Mouse (Mus musculus) MEL (cell line): Measurements from ENCODE around the gene Gnb5. TPM values are rescaled to one million over a fixed set of nuclear protein-coding genes. Genes with fewer than 3 reads are reported as not detected.

ENCODE experiments used
- DNase-seq: peaks from one replicate; pipeline ENCODE4 v3.0.0; 2011; ENCODE audit warnings: low read depth, low spot score
- H3K27ac ChIP-seq: 2 replicates; pipeline ENCODE4 v1.5.1; 2012; ENCODE audit warnings: low read depth, mild to moderate bottlenecking, control low read depth, low read length, moderate library complexity; ENCODE audit not compliant: control insufficient read depth
- H3K27me3 ChIP-seq, 2 experiments: fragments of 150-350 bp in 1 of 2; sonication (generic) in 1 of 2; 2 replicates each; pipeline ENCODE4 v1.6.1; 2012; ENCODE audit warnings: low read length in 2 of 2, mild to moderate bottlenecking in 2 of 2, improper control_type of control experiment in 1 of 2, moderate library complexity in 1 of 2; ENCODE audit not compliant: insufficient read depth in 2 of 2, control insufficient read depth in 1 of 2
- H3K36me3 ChIP-seq, 2 experiments: 2 replicates each; pipeline ENCODE4 v1.6.1; 2012 to 2014; ENCODE audit warnings: low read length in 2 of 2, improper control_type of control experiment in 1 of 2, inconsistent platforms in 1 of 2, mild to moderate bottlenecking in 1 of 2; ENCODE audit not compliant: insufficient read depth in 2 of 2, control insufficient read depth in 1 of 2
- H3K4me1 ChIP-seq, 2 experiments: fragments of 150-350 bp in 1 of 2; sonication (generic) in 1 of 2; 2 replicates each; pipeline ENCODE4 v1.6.1; 2012; ENCODE audit warnings: low read length in 2 of 2, improper control_type of control experiment in 1 of 2, mild to moderate bottlenecking in 1 of 2; ENCODE audit not compliant: insufficient read depth in 2 of 2, control insufficient read depth in 1 of 2
- H3K4me3 ChIP-seq, 2 experiments: fragments of 150-350 bp in 1 of 2; sonication (generic) in 1 of 2; 2 replicates each; pipeline ENCODE4 v1.5.1; 2012; ENCODE audit warnings: low read depth in 2 of 2, low read length in 2 of 2, mild to moderate bottlenecking in 2 of 2, moderate library complexity in 2 of 2, control low read depth in 1 of 2, improper control_type of control experiment in 1 of 2; ENCODE audit not compliant: control insufficient read depth in 1 of 2, insufficient read depth in 1 of 2
- H3K79me2 ChIP-seq: 2 replicates; pipeline ENCODE4 v1.6.1; 2012; ENCODE audit warnings: mild to moderate bottlenecking, low read length, moderate library complexity; ENCODE audit not compliant: control insufficient read depth, poor library complexity, insufficient read depth
- H3K9ac ChIP-seq: 2 replicates; pipeline ENCODE4 v1.6.1; 2012; ENCODE audit warnings: low read depth, mild to moderate bottlenecking, control low read depth, low read length, moderate library complexity; ENCODE audit not compliant: control insufficient read depth, poor library complexity, severe bottlenecking
- H3K9me3 ChIP-seq: fragments of 150-350 bp; sonication (generic); replicated peaks from 2 replicates; pipeline ENCODE4 v1.6.1; 2012; ENCODE audit warnings: mild to moderate bottlenecking, low read length, improper control_type of control experiment, moderate library complexity; ENCODE audit not compliant: insufficient read depth
- BHLHE40 ChIP-seq: IDR thresholded peaks from 2 replicates; pipeline ENCODE4 v1.6.1; 2012; ENCODE audit warnings: low read depth, mild to moderate bottlenecking, inconsistent platforms, low read length, improper control_type of control experiment, borderline replicate concordance
- CHD1 ChIP-seq: IDR thresholded peaks from 2 replicates; pipeline ENCODE4 v1.6.1; 2012; ENCODE audit warnings: low read depth, mild to moderate bottlenecking, inconsistent platforms, low read length, improper control_type of control experiment
- CHD2 ChIP-seq: IDR thresholded peaks from 2 replicates; pipeline ENCODE4 v1.6.1; 2011; ENCODE audit warnings: low read length, improper control_type of control experiment
- CTCF ChIP-seq, 3 experiments: IDR thresholded peaks in 2 of 3; conservative IDR thresholded peaks in 1 of 3; 2 replicates each; pipeline ENCODE4 v1.5.1; 2011 to 2012; ENCODE audit warnings: low read length in 3 of 3, low read depth in 2 of 3, mild to moderate bottlenecking in 2 of 3, improper control_type of control experiment in 1 of 3, inconsistent platforms in 1 of 3, mixed read lengths in 1 of 3, moderate library complexity in 1 of 3; ENCODE audit not compliant: control insufficient read depth in 1 of 3, insufficient read depth in 1 of 3, poor library complexity in 1 of 3, severe bottlenecking in 1 of 3
- E2F4 ChIP-seq: IDR thresholded peaks from 2 replicates; pipeline ENCODE4 v1.6.1; 2011; ENCODE audit warnings: low read depth, low read length, improper control_type of control experiment, borderline replicate concordance
- JUND ChIP-seq: IDR thresholded peaks from 2 replicates; pipeline ENCODE4 v1.6.1; 2011; ENCODE audit warnings: low read depth, mild to moderate bottlenecking, improper control_type of control experiment, low read length
- MEF2A ChIP-seq: IDR thresholded peaks from 2 replicates; pipeline ENCODE4 v1.6.1; 2014; ENCODE audit warnings: low read depth, mild to moderate bottlenecking, inconsistent platforms, low read length, improper control_type of control experiment; ENCODE audit not compliant: poor library complexity, insufficient replicate concordance, severe bottlenecking; ENCODE audit errors: extremely low read depth
- MXI1 ChIP-seq: IDR thresholded peaks from 2 replicates; pipeline ENCODE4 v1.6.1; 2011; ENCODE audit warnings: mild to moderate bottlenecking, low read depth, low read length, improper control_type of control experiment
- NELFE ChIP-seq: IDR thresholded peaks from 2 replicates; pipeline ENCODE4 v1.6.1; 2011; ENCODE audit warnings: low read depth, low read length, improper control_type of control experiment
- NRF1 ChIP-seq: IDR thresholded peaks from 2 replicates; pipeline ENCODE4 v1.6.1; 2014; ENCODE audit warnings: low read depth, mild to moderate bottlenecking, inconsistent platforms, low read length, improper control_type of control experiment, moderate library complexity; ENCODE audit not compliant: poor library complexity, insufficient read depth, severe bottlenecking
- POLR2A ChIP-seq, 2 experiments: IDR thresholded peaks; 2 replicates each; pipeline ENCODE4 v1.6.1; 2011 to 2012; ENCODE audit warnings: low read length in 2 of 2, mild to moderate bottlenecking in 2 of 2, control low read depth in 1 of 2, improper control_type of control experiment in 1 of 2, low read depth in 1 of 2, moderate library complexity in 1 of 2; ENCODE audit not compliant: control insufficient read depth in 1 of 2, insufficient read depth in 1 of 2, poor library complexity in 1 of 2
- POLR2AphosphoS5 ChIP-seq: IDR thresholded peaks from 2 replicates; pipeline ENCODE4 v1.6.1; 2012; ENCODE audit warnings: low read depth, borderline replicate concordance, mild to moderate bottlenecking, inconsistent platforms, low read length, moderate library complexity, mixed read lengths
- RAD21 ChIP-seq: IDR thresholded peaks from 2 replicates; pipeline ENCODE4 v1.6.1; 2011; ENCODE audit warnings: mild to moderate bottlenecking, low read depth, low read length, improper control_type of control experiment
- TBP ChIP-seq: IDR thresholded peaks from 2 replicates; pipeline ENCODE4 v1.8.0; 2011; ENCODE audit warnings: low read depth, low read length, improper control_type of control experiment
- TCF12 ChIP-seq: IDR thresholded peaks from 2 replicates; pipeline ENCODE4 v1.6.1; 2014; ENCODE audit warnings: low read depth, mild to moderate bottlenecking, inconsistent platforms, low read length, improper control_type of control experiment, moderate library complexity
- UBTF ChIP-seq: IDR thresholded peaks from 2 replicates; pipeline ENCODE4 v1.6.1; 2012; ENCODE audit warnings: low read depth, mild to moderate bottlenecking, inconsistent platforms, low read length, improper control_type of control experiment, moderate library complexity, borderline replicate concordance; ENCODE audit not compliant: insufficient read depth
- USF1 ChIP-seq: IDR thresholded peaks from 2 replicates; pipeline ENCODE4 v1.6.1; 2014; ENCODE audit warnings: low read depth, mild to moderate bottlenecking, inconsistent platforms, low read length, improper control_type of control experiment, moderate library complexity
- ZC3H11A ChIP-seq: IDR thresholded peaks from 2 replicates; pipeline ENCODE4 v1.6.1; 2012; ENCODE audit warnings: low read depth, mild to moderate bottlenecking, inconsistent platforms, low read length, improper control_type of control experiment
- ZKSCAN1 ChIP-seq: IDR thresholded peaks from 2 replicates; pipeline ENCODE4 v1.6.1; 2012; ENCODE audit warnings: low read depth, mild to moderate bottlenecking, inconsistent platforms, low read length, improper control_type of control experiment, moderate library complexity
- ZMIZ1 ChIP-seq: IDR thresholded peaks from 2 replicates; pipeline ENCODE4 v1.6.1; 2012; ENCODE audit warnings: low read depth, mild to moderate bottlenecking, inconsistent platforms, low read length, improper control_type of control experiment, moderate library complexity
- polyA plus RNA-seq, 2 experiments: library from polyadenylated mRNA; stranded (reverse) in 1 of 2; unstranded in 1 of 2; fragments of >175 nt in 1 of 2; fragments of >200 nt in 1 of 2; gene quantifications; 2 replicates each; pipeline versions ENCODE4 v1.2.1 to v1.2.4; 2012; ENCODE audit warnings: low replicate concordance in 2 of 2, low read depth in 1 of 2; ENCODE audit not compliant: insufficient read length in 2 of 2, insufficient read depth in 1 of 2, missing spikeins in 1 of 2
- total RNA-seq: library from RNA; depleted of rRNA; stranded (reverse); fragments of 300-350 nt; gene quantifications from 2 replicates; pipeline ENCODE4 v1.2.3, GENCODE M21; 2012; rRNA removed

Gnb5 gene
- 4.0 and 4.2 TPM in 2 replicates for total RNA-seq
- polyA plus RNA-seq = 1 to 10 TPM in 1 of 2 experiments, not detected in 1; 6.5 TPM

DNA sequence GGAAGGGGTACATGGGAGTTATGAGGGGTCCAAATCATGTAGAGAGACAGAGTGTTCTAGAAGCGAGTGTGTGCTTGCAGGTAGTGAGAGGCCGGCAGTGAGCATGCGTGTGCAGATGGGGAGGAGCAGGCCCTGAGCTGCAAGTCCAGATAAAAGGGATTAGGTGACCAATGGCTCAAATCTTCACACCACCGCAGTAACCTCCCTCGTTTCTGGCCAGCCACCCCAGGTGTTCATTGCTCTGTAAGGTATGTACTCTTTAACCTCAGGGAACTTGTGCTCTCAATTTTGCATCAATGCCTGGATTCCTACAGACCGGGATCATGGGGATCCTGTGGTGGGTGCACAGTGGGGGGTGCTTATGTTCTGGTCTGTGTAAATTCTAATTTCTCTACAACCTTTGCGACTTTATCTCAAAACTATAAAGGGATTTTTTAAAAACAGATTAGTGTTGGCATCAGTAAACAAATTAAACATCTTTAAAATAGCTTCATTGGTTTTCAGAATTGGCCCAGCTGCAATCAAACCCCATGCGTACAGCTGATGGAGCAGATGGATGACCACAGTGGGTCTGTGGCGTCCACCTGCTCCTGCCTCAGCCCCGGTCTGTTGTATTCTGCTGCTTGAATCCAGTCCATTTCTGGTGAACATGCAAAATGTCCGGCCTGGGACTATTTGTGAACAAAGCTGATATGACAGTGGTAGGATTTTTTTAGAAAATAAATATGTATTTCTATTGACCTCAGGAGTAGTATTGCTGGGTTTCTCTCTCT, at the start of gene Gnb5:
Gnb5 (plus strand) TSS at position 163 of the 773 bp plus-strand sequence.
- Histone ChIP-seq H3K36me3 (peaks cover 0 to 3% of the 10 kb centered on the region in 2 experiments; a peak in 1 of 4 replicates), H3K4me3 (no peak within 1 kb of the TSS), H3K9ac (no peak within 1 kb of the TSS), H3K9me3 (no peaks in the 10 kb centered on the region), H3K79me2 (no peaks in the 10 kb centered on the region), H3K27me3 (peaks cover 1 to 10% of the 10 kb centered on the region in 2 experiments; a peak in 2 of 4 replicates), H3K4me1 (peaks cover 0 to 3% of the 10 kb centered on the region in 2 experiments; a peak in 1 of 4 replicates), H3K27ac (no peak within 1 kb of the TSS)
- DNase-seq = no peak
- TF ChIP-seq TCF12 (no peak), ZMIZ1 (no peak), CHD1 (no peak), BHLHE40 (no peak), JUND (no peak), NRF1 (no peak), POLR2AphosphoS5 (no peak), MEF2A (no peak), RAD21 (no peak), ZC3H11A (no peak), POLR2A (IDR thresholded peaks at IDR 0.05; ENCODE audit: control insufficient read depth in 1 of 2, insufficient read depth in 1 of 2, low read depth in 1 of 2, low read length in 2 of 2, poor library complexity in 1 of 2) (no peak), ZKSCAN1 (no peak), UBTF (no peak), CTCF (IDR thresholded peaks at IDR 0.05 in 2 of 3, conservative IDR thresholded peaks at IDR 0.05 in 1 of 3; ENCODE audit: control insufficient read depth in 1 of 3, insufficient read depth in 1 of 3, low read depth in 2 of 3, low read length in 3 of 3, poor library complexity in 1 of 3, severe bottlenecking in 1 of 3) (no peak), E2F4 (no peak), USF1 (no peak), NELFE (no peak), CHD2 (no peak), TBP (no peak), MXI1 (no peak)
